In the genomic region with DNA sequence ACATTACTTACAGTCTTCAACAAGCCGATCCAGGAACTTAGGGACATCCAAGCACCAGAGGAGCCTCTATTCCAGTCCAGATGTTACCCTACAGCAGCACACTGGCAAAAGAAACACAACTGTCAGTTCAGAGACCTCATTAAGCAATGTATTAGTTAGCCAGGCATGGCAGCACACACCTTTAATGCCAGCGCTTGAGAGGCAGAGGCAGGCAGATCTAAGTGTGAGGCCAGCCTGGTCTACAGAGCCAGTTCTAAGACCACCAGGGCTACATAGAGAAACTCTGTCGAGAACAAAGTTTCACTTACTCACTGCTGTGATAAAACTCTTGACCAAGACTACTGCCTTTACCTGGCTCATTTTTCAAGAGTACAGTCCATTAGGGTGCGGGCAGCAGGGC, we compare ENCODE assay signal across 8 mouse cellular contexts. TPM values are rescaled to one million over a fixed set of nuclear protein-coding genes. Genes with fewer than 3 reads are reported as not detected.
DNase-seq lines count a peak whose midpoint lies in the region; ATAC-seq and TF ChIP-seq lines count a peak whose summit lies in the region.

Gene Tln2 (minus strand): TSS at position 101 of the 400 bp plus-strand sequence.

- intact Hi-C loops in left cerebral cortex, postnatal 25 days (cut with DNase I) = no loop called here

- TF ChIP-seq POLR2A in cerebellum, adult 2 months (IDR thresholded peaks at IDR 0.05; ENCODE audit: borderline replicate concordance, insufficient read depth, low read length) = no peak
- no peak for TF ChIP-seq POLR2A in cortical plate, adult 2 months (IDR thresholded peaks at IDR 0.05; ENCODE audit: extremely low read depth, insufficient read depth, low read length)

- no peak within 1 kb of the TSS for H3K27ac ChIP-seq in cerebellum, adult 2 months (ENCODE audit: insufficient read depth, low read length)
- H3K27ac ChIP-seq in cortical plate, adult 2 months (ENCODE audit: insufficient read depth, low read length) = no peak within 1 kb of the TSS
- no peak within 1 kb of the TSS for H3K27ac ChIP-seq in heart, embryonic 12.5 days (ENCODE audit: poor library complexity, severe bottlenecking)

- DNase-seq in cerebellum, adult 2 months = no peak
- no peak for DNase-seq in cerebellum, adult 11-12 months
- DNase-seq in left cerebral cortex, postnatal 25 days (ENCODE audit: low spot score in 2 of 2) = no peak
- no peak for DNase-seq in right cerebral cortex, postnatal 4 days
- no peak for DNase-seq in c-Kit-positive CD71-positive TER-119-positive erythroid progenitor cells, embryonic 14.5 days (ENCODE audit: low spot score)

- no peak within 1 kb of the TSS for H3K4me2 ChIP-seq in heart, embryonic 12.5 days

- no peak for ATAC-seq in heart, embryonic 12.5 days (ENCODE audit: insufficient number of reproducible peaks, low FRiP score)
- ATAC-seq in megakaryocyte, adult 5-6 weeks (ENCODE audit: poor library complexity, severe bottlenecking) = no peak

- H3K27me3 ChIP-seq in cerebellum, adult 2 months (ENCODE audit: control insufficient read depth, insufficient read depth, low read length) = no peaks in the 10 kb centered on the region
- H3K27me3 ChIP-seq in heart, embryonic 12.5 days (replicated peaks) = no peaks in the 10 kb centered on the region

- H3K9ac ChIP-seq in heart, embryonic 12.5 days = no peak within 1 kb of the TSS

- 96% methylated on average over 4 of the region's 4 CpGs for WGBS in cerebellum, adult 2 months
- 89% methylated on average over 4 of the region's 4 CpGs for WGBS in heart, embryonic 12.5 days

- peaks cover 3% of the 10 kb centered on the region; the same call in 1 of the 2 replicates for H3K4me1 ChIP-seq in cerebellum, adult 2 months (ENCODE audit: control insufficient read depth, insufficient read depth, low read length)
- no peaks in the 10 kb centered on the region for H3K4me1 ChIP-seq in cortical plate, adult 2 months (ENCODE audit: control insufficient read depth, insufficient read depth, low read length)
- H3K4me1 ChIP-seq in heart, embryonic 12.5 days (replicated peaks) = 0 out of 2 replicates have a peak, but pooled peaks cover 6% of the 10 kb centered on the region

- TF ChIP-seq CTCF in cerebellum, adult 2 months (IDR thresholded peaks at IDR 0.05; ENCODE audit: borderline replicate concordance, insufficient read depth, low read depth, low read length) = no peak
- no peak for TF ChIP-seq CTCF in cortical plate, adult 2 months (IDR thresholded peaks at IDR 0.05; ENCODE audit: extremely low read depth, insufficient read depth, low read length)

- peaks cover 12% of the 10 kb centered on the region for H3K36me3 ChIP-seq in heart, embryonic 12.5 days

- H3K4me3 ChIP-seq in cerebellum, adult 2 months (replicated peaks; ENCODE audit: insufficient read depth, low read depth, low read length) = no peak within 1 kb of the TSS
- H3K4me3 ChIP-seq in cortical plate, adult 2 months (ENCODE audit: insufficient read depth, low read length) = no peak within 1 kb of the TSS
- H3K4me3 ChIP-seq in heart, embryonic 12.5 days = no peak within 1 kb of the TSS

- H3K9me3 ChIP-seq in heart, embryonic 12.5 days (replicated peaks) = peaks cover 5% of the 10 kb centered on the region; the same call in 1 of the 2 replicates

RNA-seq across cellular contexts. Expression of gene Tln2, which starts in this region (rescaled TPM):
- 25.9 and 28.7 TPM in 2 replicates for polyA plus RNA-seq in cerebellum, adult 2 months (2012; rRNA removed)
- 34.3 and 36.6 TPM in 2 replicates for polyA plus RNA-seq in cortical plate, adult 2 months (2012; rRNA removed)
- polyA plus RNA-seq in heart, embryonic 12.5 days (2016; fragmentation: Nextera tagmentation; extraction: Ambion mirVana) = 57.3 and 58.9 TPM in 2 replicates
- 100 to 1,000 TPM; 105 to 106 TPM for total RNA-seq in left cerebral cortex, postnatal 25 days (2021)
- total RNA-seq in megakaryocyte, adult 5-6 weeks (2015) = 0.82 and 1.0 TPM in 2 replicates
- total RNA-seq in megakaryocyte, adult 5-6 weeks (2017) = 0.40 and 0.41 TPM in 2 replicates

Comparison
In these comparisons a context has a peak if more than half of its experiments do, and no peak if none do; other contexts are left out.
1. RNA of gene Tln2 (total RNA-seq): 105 to 106 TPM in left cerebral cortex, postnatal 25 days; 0.40 to 1.0 TPM in megakaryocyte, adult 5-6 weeks; every median in the first group is over 10 times any median in the second.